Mouse (Mus musculus): Measurements from ENCODE around the gene Abcc4.

- TF ChIP-seq CTCF (conservative IDR thresholded peaks at IDR 0.05; ENCODE audit: low read length) (no peak), NANOG (IDR thresholded peaks at IDR 0.05; ENCODE audit: borderline replicate concordance, low read length) (no peak)
Observed at GRCm38 (mm10) chr14:118657206-118657605, 48.8 kb downstream of the Abcc4 start.

All from E14TG2a.4 (cell line).